Mouse (Mus musculus): ENCODE data around the gene Trove2.

DNA sequence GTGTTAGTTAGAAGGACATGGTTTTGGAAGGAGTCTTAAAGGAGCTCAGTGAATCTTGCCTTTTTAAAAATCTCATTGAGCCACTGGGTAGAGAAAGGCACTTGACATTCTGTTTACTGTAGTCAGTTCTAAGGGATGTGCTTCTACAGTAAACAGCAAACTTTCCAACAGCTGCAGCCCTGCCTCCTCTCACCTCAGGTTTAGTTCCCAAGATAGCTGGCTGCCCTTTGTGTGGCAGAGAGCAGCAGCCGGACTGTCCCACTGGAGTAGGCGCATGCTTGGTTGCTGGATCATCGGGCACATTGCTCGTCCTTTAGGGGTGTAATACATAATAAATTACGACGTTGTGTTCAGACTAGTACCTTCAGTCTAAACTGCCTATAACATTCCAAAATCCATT, 32.2 kb upstream of the Trove2 start:
- TF ChIP-seq CTCF (conservative IDR thresholded peaks at IDR 0.05; ENCODE audit: low read length) (no peak), NANOG (IDR thresholded peaks at IDR 0.05; ENCODE audit: borderline replicate concordance, low read length) (no peak), POU5F1 (IDR thresholded peaks at IDR 0.05; ENCODE audit: borderline replicate concordance, low read length) (no peak)

Data from E14TG2a.4 (cell line).